Mouse (Mus musculus) lung, adult 2 months (tissue): ENCODE data around the gene Plpp3. TPM values are rescaled to one million over a fixed set of nuclear protein-coding genes. Genes with fewer than 3 reads are reported as not detected.

Experiments
- DNase-seq: peaks from one replicate; pipeline ENCODE4 v3.0.0; 2022
- H3K4me1 ChIP-seq: fragments of 200-500 bp; 2 replicates; pipeline ENCODE4 v1.6.1; 2011; ENCODE audit warnings: low read length; ENCODE audit not compliant: control insufficient read depth, insufficient read depth
- H3K4me3 ChIP-seq: fragments of 200-500 bp; replicated peaks from 2 replicates; pipeline ENCODE3; 2011; ENCODE audit warnings: low read depth, mild to moderate bottlenecking, control low read depth, low read length; ENCODE audit errors: extremely low read depth
- CTCF ChIP-seq: fragments of 200-500 bp; IDR thresholded peaks from 2 replicates; pipeline ENCODE4 v1.5.1; 2011; ENCODE audit warnings: mild to moderate bottlenecking, low read length, control low read depth; ENCODE audit not compliant: insufficient read depth
- POLR2A ChIP-seq: fragments of 200-500 bp; IDR thresholded peaks from 2 replicates; pipeline ENCODE4 v1.6.1; 2011; ENCODE audit warnings: low read depth, mild to moderate bottlenecking, control low read depth, low read length, borderline replicate concordance; ENCODE audit errors: extremely low read depth
- WGBS: fragments of 180-500 bp; shearing (Covaris S2); methylation state at CpG from one replicate; pipeline ENCODE4 v1.1.7; 2018; 5-methylcytosine and 5-hydroxymethylcytosine counted together
- polyA plus RNA-seq: library from polyadenylated mRNA; depleted of rRNA; stranded (reverse); fragments of >200 nt; gene quantifications from 2 replicates; pipeline ENCODE4 v1.2.3, GENCODE M21; 2012

Gene Plpp3
- polyA plus RNA-seq, 1 experiment, result 170 TPM

- no peak for DNase-seq
- H3K4me3 ChIP-seq, result no peak overlapping the region
- no peaks in the 10 kb centered on the region for H3K4me1 ChIP-seq
- TF ChIP-seq POLR2A (no peak), CTCF (no peak)
- WGBS, result 64% methylated on average over 7 of the region's 7 CpGs
Observed at GRCm38 (mm10) chr4:105156281-105156680, 866 bp upstream of the Plpp3 start.

DNA sequence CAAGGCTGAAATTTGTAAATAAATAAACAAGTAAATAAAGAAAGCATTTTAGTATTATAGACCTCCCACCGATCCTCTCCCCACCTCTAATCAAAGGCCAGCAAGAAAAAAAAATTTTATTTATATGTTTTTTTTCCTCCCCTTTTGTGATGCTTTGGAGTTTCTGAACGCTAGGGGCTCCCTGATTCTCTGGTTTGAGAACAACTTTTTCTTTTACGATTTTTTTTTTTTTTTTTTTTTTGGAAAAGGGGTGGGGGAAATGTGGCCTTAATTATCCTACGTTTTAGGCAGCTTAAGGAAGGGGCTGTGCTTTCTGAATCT is 232 bp upstream of the Plpp3 start:
- Histone ChIP-seq H3K4me3 (peak overlapping the region; percentile 83), H3K4me1 (no peaks in the 10 kb centered on the region)
- WGBS, result 0% methylated on average over 4 of the region's 4 CpGs
- TF ChIP-seq CTCF (no peak), POLR2A (no peak)
- no peak for DNase-seq

- DNase-seq, result peak; percentile 75
- Histone ChIP-seq H3K4me3 (peak overlapping the region; percentile 83), H3K4me1 (peaks cover 2% of the 10 kb centered on the region; the same call in 1 of the 2 replicates)
- peak; percentile 81 for TF ChIP-seq POLR2A
- no peak for TF ChIP-seq CTCF
- under 1% methylated on average over 26 of the region's 26 CpGs for WGBS
Observed at GRCm38 (mm10) chr4:105158169-105158555, 1.0 kb downstream of the Plpp3 start.

- DNase-seq, result peak; percentile 29
- H3K4me3 ChIP-seq, result peak overlapping the region; percentile 83
- H3K4me1 ChIP-seq, result peaks cover 8% of the 10 kb centered on the region
- TF ChIP-seq CTCF (peak; percentile 33), POLR2A (no peak)
- WGBS, result 14% methylated on average over 18 of the region's 18 CpGs
Observed at GRCm38 (mm10) chr4:105158651-105159530, 1.7 kb downstream of the Plpp3 start.

- DNase-seq, result no peak
Observed at GRCm38 (mm10) chr4:105159531-105159870, 2.4 kb downstream of the Plpp3 start.

GRCm38 (mm10) chr4:105160470-105160869 is 3.3 kb downstream of the Plpp3 start:
- TF ChIP-seq CTCF, result no peak
- H3K4me3 ChIP-seq, result peak overlapping the region; percentile 15
- no peak for DNase-seq
- WGBS, result 68% methylated on average over 6 of the region's 6 CpGs
- H3K4me1 ChIP-seq, result peaks cover 12% of the 10 kb centered on the region

More at GRCm38 (mm10) chr4:105159531-105159870, 2.4 kb downstream of the Plpp3 start:
- WGBS, result 18% methylated on average over 6 of the region's 6 CpGs
- no peak for TF ChIP-seq POLR2A
- no peak for TF ChIP-seq CTCF
- peaks cover 12% of the 10 kb centered on the region for H3K4me1 ChIP-seq
- peak overlapping the region; percentile 83 for H3K4me3 ChIP-seq

DNA sequence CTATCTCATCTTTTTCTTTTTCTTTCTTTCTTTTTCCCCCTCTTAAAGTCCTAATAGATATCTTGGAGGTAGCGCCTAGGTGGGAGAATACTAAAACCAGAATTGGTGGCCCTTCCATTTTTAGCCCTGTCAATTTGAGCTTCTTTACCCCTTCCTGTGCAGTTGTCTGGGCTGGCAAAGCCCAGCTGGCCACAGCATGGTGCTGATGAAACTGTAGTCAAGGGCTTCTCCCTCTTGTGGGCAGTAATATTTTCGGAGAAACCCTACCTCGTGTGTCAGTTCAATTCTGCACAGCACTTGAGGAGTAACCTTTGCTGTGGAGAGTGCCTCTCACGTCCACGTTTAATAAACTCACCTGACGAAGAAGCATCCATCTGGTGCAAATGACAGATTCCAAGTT is 4.9 kb downstream of the Plpp3 start:
- no peak for DNase-seq
- TF ChIP-seq POLR2A, result no peak
- TF ChIP-seq CTCF, result no peak
- Histone ChIP-seq H3K4me3 (no peak overlapping the region), H3K4me1 (peaks cover 12% of the 10 kb centered on the region)
- WGBS, result 67% methylated on average over 6 of the region's 6 CpGs

- WGBS, result 65% methylated on average over 2 of the region's 2 CpGs
Observed at GRCm38 (mm10) chr4:105162676-105163075, 5.5 kb downstream of the Plpp3 start.

DNA sequence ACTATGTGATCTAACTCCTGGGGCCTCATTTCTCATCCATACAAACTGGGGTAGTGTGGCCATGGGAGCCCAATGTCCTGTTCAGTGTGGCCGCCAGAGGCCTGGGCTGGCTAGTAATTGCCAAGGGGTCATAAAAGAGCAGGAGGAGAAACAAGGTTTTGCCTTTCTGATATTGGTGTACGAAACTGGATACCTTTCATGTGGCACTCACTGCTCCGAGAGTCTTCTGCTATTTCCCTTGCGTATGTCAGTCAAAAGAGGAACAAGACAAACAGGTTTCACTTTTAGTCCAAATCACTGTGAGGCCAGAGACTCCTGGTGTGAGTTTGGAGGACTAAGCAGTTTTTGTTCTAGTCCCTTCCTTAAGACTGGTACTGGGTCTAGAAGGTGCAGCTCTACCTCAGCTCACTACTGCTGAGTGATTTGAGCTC is 6.8 kb downstream of the Plpp3 start:
- no peak overlapping the region for H3K4me3 ChIP-seq
- no peak for DNase-seq
- H3K4me1 ChIP-seq, result peaks cover 18% of the 10 kb centered on the region
- 40% methylated on average over 4 of the region's 4 CpGs for WGBS
- TF ChIP-seq CTCF, result no peak
- TF ChIP-seq POLR2A, result no peak

More at GRCm38 (mm10) chr4:105162676-105163075, 5.5 kb downstream of the Plpp3 start:
- peaks cover 14% of the 10 kb centered on the region for H3K4me1 ChIP-seq
- no peak for DNase-seq
- TF ChIP-seq CTCF (no peak), POLR2A (no peak)
- no peak overlapping the region for H3K4me3 ChIP-seq

- no peak for TF ChIP-seq POLR2A
- TF ChIP-seq CTCF, result no peak
- DNase-seq, result no peak
- 89% methylated on average over 6 of the region's 6 CpGs for WGBS
- no peak overlapping the region for H3K4me3 ChIP-seq
- peaks cover 18% of the 10 kb centered on the region for H3K4me1 ChIP-seq
Observed at GRCm38 (mm10) chr4:105164952-105165351, 7.8 kb downstream of the Plpp3 start.
